Mouse (Mus musculus) frontal cortex, adult 2 months (tissue): ENCODE data around the gene Tnnt1. TPM values are rescaled to one million over a fixed set of nuclear protein-coding genes. Genes with fewer than 3 reads are reported as not detected.

Source experiments
- DNase-seq, 2 experiments: peaks; one replicate each; pipeline ENCODE4 v3.0.0; 2022; ENCODE audit warnings: low spot score in 1 of 2; ENCODE audit errors: extremely low spot score in 1 of 2
- polyA plus RNA-seq: library from polyadenylated mRNA; depleted of rRNA; stranded (reverse); fragments of >200 nt; gene quantifications from 2 replicates; pipeline ENCODE4 v1.2.3, GENCODE M21; 2012

The Tnnt1 gene
- polyA plus RNA-seq, 1 experiment = 10.7 TPM

DNA sequence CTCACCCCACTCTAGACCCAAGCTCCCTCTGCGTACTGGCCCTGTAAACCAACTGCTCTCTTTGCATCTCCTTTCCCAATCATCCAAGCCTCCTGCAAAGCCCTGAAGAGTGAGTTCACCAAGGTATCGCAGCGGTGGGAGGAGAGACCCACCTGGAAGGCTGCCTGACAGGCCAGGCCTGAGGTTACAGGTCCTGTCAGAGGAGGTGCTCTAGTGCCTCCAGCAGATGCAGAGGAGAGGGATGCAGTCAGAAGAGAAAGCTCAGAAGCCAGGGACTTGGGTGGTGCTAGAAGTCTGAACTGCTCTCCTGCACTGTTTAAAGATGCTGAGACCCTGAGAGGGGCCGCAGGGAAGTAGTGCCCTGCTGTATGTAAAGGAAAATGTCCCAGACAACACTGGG lies 17.1 kb downstream of the Tnnt1 start:
- no peak for DNase-seq

DNA sequence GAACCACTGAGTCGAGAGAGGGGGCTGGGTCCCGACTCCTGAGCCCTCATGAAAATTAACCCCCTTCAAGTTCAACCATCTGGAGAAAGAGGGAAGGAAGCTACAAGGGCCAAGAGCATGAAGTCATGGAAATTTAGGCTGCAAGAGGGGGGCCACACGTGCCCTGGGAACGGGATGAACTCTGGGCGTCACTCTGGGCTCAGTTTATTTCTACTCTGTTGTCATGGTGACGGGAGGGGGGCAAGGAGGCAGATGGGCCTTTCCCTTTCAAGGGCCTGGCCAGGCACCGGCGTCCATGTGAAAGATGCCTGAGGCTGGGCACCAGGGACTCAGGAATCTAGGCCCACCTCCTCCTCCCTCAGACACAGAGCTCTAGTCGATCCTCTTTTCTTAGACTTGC lies 17.9 kb downstream of the Tnnt1 start:
- no peak for DNase-seq

DNA sequence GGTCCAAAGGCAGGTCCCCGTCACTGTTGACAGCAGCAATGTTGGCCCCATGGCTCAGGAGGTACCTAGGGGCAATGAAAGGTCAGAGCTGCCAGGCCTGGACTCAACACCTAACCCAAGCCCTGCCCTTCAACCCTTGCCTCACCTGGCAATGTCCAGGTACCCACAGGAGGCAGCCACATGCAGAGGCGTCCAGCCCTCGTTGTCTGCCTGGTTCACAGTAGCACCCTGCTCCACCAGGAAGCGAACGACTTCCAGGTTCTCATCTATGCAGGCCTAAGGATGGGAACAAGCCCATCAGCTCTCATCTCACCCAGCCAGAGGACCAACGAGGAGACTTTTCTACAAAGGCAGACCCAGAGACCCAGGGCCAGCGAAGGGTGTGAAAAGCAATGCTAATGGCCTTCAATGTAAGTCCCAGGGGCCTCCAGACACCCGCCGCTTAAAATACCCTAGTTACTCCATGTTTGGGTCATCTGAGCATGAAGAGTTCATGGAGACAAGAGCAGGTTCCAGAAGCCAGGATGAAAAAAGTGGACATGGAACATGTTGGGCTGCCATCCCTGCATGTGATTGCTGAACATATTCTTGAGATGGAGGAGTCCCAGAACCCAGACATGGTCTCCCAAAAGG lies 18.8 kb downstream of the Tnnt1 start:
- DNase-seq = no peak

DNA sequence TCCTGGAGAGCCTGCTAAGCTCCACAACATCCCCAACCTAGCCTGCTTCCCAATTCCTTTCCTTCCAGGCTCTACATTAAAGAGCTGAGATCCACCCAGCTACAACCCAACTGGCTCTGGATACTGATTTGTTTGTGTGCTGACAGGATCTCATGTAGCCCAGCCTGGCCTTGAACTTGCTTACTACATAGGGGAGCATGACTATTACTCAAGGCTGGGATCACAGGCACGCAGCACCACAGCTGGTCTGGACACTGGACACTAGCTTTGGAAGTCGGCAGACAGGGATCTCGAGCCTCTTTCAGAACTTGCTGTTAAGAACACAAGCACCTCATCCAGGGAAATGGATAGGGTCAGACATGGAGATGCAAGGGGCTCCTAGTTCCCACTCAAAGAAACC lies 19.7 kb downstream of the Tnnt1 start:
- no peak for DNase-seq

DNA sequence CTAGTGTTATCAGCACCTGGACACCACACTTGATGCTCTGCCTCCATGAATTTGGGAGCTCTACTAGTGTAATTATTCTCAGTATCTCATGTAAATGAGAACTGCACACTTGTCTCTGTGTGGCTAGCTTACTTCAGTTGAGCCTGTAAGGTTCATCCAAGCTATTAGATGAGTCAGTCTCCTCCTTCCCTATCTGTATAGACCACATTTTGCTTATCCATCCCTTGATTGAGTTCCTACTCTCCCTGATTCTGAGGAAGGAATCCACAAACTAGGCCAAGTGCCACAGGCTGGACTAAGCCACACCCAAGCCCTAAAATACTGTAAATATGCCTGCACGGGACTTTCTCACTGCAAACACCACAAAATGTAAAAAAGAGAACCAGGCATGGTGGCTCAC lies 22.2 kb downstream of the Tnnt1 start:
- no peak for DNase-seq

DNA sequence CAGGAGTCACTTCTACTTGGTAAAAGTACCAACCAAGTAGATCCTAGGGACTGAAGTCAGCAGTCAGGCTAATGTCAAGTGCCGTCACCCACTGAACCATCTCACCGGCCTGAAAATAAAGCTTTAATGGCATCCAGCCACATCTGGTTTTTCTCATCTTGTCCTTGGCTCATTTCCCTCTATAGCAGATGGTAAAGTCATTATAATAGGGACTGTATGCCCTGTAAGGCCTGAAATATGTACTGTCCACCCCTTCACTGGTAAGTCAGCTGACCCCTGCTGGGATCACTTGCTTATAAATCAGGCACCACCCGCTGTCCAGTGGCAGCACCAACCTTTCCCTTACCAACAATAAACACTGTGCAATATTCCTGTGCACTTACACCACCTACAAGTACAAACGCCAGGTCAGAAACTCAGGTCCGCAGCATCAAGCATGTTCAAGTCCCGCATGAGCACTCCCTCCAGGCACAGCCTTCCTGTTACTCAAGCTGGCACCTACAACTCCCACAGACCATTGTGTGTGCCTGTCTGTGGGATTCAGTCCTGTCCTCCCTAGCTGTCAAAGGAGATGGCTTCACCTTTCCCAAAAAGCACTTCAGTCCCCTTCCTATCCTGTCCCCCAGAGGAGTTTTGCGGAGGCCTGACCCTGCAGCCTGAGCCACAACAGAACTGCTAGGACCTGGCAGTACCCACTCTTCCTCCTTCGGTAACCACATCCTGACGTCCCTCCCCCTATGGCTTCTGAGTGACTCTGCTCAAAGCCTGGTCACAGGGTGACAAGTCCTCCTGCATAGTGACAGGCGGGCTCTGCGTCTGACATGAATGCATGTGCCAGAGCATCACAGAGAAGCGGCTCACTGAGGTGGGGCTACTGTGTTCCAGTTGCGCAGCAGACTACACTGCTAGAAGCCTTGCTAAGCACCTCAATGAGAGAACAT lies 23.6 kb downstream of the Tnnt1 start:
- no peak for DNase-seq

DNA sequence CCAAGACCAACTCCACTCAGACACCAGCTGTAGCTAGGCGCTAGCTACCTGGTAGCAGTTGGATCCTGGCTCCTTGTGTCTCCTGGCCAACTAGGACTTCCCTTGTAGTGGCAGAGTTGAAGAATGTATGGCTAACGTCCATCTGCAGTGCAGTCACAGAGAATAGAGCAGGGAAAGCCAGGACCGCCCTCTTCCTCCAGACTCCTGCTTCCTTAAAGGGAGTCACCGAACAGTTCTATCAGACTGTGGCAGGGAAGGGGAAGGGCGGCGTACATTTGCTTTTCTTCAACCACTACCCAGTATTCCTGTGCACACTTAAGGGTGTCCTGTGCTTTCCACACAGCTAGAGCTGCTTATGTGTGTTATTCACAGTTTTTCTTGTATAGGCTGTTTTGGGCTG lies 24.9 kb downstream of the Tnnt1 start:
- DNase-seq = no peak

DNA sequence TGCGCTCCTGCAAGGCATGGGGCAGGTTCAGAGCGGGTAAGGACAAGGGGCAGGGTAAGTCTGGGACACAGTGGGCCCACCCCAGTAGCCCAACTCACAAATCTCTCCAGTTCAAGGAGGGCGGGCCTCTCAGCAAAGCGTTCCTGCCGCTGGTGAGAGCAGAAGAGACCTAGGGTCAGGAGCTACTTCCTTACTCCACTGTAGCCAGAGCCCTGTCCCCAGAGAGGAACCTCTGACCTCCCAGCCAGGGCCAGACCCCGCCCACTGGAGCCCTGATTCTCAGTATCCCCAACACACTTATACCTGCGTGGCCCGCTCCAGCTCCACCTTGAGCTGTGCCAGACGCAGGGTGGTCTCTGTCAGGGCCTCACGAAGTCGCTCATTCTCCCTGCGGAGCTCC lies 33.9 kb downstream of the Tnnt1 start:
- no peak for DNase-seq

DNA sequence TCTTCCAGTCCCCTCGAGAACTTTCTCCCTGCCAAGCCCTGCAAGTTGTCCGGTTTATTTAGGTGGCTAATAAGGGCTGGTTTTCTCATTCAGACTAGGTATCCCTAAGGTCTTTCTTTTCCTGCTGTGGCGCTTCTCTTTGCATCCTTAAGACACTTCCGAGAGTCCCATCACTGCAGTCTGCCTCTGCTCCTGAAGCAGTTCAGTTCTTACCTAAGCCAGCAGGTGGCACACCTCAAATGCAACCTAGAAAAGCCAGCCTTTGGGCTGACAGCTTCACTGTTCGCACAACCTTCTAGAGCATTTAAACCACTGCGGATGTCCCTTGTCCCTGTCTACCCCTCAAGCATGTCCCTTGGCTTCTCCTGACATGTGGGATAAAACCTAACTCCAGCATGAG lies 36.5 kb downstream of the Tnnt1 start:
- peak in 1 of 2 experiments; percentile 65 for DNase-seq

DNA sequence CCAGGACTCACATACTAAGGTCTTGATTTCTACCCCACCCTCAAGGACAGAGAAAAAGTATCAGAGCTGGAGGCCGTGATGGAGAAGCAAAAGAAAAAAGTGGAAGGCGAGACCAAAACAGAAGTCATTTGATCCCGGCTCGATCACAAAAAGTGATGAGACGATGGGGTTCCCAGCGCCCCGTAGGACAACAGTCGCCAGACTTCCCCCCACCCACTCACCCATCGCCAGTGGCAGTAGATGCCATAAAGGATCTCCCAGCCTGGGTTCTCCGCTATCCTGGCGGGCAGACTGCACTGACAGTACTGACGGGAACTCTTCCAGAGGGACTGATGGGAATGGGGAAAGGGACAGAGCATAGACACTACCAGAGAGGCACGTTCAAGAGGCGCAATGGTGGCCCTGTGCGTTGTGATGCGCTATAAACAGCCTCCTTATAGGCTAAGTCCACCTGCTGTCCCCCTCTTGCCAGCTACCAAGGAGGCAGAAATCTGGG lies 37.3 kb downstream of the Tnnt1 start:
- DNase-seq = no peak

DNA sequence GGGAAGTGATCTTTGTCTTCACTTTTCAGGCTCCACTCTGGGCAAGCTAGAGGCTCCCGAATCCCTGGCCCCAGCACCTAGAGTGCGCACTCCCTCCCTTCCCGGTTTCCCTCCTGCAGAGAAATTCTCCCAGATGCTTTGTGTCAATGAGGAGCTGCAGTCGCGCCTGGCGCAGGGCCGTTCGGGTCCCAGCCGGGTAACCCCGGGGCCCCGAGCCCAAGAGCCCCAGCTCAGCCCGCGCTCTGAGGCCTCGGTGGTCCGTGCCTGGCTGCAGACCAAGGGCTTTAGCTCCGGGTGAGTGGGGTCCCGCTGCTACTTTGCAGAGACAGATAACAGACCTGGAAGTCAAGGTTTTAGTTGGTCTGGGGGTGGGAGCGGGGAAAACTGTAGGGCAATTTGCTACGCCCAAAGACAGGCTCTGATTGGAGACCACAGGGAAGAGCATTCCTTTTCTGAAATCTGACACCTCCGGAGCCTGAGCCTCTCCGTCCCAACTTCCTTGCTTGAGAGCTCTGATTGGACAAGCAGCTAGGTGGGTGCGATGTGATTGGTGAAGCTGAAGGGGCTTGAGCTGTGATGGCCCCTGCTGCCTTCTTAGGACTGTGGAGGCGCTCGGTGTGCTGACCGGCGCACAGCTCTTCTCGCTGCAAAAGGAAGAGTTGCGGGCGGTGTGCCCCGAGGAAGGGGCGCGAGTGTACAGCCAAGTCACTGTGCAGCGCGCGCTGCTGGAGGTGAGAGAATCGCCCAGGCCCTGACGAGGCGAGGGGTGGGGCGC lies 38.0 kb downstream of the Tnnt1 start:
- DNase-seq = peak; percentile 57 to 74

DNA sequence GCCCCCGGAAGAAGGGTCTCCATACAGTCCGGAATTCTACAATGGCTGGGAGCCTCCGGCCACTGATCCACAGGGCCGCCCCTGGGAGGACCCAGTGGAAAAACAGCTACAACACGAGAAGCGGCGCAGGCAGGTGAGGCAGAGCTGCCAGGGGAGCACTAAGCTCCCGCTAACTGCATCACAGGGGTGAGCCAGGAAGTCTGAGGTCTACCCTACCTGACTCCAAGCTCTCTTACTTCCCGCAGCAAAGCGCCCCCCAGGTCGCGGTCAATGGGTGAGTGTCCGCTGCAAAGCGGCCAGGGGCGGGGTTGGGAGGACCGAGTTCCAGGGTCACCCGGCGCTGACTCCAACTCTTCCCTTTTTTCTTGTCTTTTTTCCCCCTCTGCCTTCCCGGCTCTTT lies 42.2 kb downstream of the Tnnt1 start:
- no peak for DNase-seq

DNA sequence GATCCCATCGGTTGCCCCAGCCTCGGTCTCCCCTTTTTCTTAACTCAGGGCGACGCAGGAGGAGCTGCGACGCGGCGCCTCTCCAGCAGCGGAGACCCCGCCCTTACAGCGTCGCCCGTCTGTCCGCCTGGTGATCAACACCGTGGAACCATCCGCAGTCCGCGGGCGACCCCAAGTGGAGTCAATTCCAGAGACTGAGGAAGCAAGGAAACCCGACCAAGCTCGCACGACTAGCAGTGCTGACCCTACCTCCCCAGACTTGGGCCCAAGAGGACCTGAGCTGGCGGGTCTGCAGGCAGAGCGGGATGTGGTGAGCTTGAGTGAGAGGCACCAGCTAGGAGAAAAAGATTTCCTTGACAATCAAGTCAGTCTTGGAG lies 45.0 kb downstream of the Tnnt1 start:
- peak; percentile 58 to 93 for DNase-seq

DNA sequence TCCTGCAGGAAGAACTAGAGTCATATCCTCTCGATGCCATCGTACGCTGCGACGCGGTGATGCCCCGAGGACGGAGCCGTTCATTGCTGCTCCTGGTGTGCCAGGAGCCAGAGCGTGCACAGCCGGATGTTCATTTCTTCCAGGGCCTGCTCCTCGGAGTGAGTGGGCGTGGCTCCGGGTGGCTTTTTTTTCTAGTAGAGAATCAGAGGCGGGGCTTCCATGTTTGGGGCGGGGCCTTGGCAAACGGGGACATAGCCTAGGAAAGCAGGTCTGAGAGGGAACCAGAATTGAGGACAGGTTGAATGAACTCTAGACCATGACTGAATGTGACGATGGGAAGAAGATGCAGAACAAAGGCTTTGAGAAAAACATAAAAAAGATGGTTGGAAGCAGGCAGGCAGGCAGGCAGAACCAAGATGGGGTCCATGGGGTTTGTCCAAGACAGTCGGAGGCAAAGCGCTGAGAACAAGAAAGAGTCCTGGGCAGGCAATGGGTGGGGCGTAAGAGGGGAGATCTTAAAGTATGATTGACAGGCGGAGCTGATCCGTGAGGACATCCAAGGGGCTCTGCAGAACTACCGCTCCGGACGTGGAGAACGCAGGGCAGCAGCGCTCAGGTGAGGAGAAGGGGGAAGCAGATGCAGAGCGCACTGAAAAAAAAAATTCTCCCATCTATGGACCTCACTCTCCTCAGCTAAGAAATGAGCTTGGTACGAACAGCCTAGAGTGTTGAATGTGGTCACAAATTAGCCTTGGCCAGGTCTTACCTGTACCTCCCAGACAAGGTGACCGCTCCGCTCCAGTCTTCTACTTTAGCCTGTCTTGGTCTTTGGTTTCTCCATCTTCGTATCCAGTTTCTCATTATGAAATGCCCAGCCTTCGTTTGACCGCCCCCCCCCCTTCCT lies 45.7 kb downstream of the Tnnt1 start:
- DNase-seq = peak in 1 of 2 experiments; percentile 72

DNA sequence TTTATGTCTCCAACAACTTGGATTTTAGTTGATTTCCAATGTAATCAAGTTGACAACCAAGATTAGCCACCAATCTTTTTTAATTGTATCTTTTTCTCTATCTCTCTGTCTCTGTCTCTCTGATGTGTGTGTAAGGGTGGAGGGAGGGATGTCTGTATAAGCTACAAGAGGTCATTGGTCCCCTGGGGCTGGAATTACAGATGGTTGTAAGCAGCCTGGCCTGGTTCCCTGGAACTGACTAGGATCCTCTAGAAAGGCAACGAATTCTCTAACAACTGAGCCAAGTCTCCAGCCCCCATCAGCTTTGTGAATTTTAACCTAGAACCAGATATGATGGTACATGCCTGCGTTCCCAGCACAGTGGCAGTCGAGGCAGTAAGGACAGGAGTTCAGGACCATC lies 48.4 kb downstream of the Tnnt1 start:
- no peak for DNase-seq

DNA sequence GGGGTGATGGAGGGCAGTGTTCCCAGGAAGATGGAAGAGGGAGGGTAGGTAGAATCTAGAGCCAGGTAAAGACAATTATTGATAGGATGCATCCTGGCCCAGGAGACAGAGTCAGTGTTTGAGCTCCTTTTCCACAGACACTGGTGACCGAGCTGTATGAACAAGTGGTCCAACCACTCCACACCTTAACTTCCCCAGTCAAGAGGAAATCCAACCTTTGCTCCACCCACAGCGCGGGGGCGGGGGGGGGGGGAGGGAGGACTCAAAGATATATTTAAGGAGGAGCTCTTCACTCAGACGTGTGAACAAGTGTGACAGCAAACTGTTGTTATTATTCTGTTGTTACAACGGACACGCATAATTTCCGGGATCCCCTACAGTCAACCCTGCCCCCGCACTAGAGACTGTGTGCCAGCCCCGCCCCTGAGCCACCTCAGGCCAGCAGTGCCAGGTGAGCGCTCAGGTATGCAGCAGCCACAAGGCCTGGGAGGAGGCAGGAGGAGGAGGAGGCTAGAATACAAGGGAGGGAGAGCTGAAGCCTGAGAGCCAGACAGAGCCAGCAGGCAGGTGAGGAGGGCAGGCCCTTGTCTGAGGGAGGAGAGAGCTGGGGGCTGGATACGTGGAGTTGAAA lies 51.9 kb downstream of the Tnnt1 start:
- DNase-seq = no peak

DNA sequence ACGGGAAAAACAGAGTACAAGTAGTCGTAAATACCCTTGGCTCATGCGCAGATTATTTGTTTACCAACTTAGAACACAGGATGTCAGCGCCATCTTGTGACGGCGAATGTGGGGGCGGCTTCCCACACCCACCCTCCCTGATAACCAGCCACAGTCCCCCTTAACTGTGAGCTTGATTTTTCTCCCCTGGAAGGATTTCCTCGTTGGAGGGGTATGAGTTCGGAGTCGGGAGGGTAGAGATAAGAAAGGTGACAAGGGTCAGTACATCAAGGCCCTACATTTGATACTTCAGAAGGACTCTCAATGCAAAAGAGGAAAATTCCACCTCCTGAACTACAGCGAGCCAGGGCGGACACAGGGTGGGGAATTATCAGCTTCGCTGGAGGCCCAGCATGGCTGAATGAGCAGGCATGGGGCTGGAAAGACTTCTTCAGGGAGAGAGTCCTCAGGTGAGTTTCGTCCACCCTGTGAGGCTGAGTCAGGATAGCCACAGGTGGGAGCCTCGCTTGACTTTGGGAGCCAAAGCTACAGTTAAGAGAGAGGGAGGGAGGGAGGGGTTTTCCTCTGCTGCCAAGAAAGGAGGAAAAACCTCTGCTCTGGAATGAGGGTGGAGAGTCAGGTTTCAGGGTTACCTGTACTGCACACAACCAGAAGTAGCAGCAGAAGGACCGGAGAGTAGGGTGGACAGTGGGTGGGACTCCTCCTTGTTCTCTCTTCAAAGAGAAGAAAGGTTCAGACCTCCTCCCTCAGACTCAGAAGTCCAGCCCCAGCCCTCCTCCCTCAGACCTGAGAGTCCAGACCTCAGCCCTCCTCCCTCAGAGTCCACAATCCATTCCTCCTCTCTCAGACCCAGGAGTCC lies 55.4 kb downstream of the Tnnt1 start, which contains the start of gene Eps8l1:
Gene Eps8l1, plus strand, starts transcription at position 99 of the 859 bp plus-strand sequence.
- no peak for DNase-seq
